Mouse (Mus musculus) spleen, adult 2 months (tissue): ENCODE measurements around the gene Limk1.

Experiments used
- CTCF ChIP-seq: fragments of 200-500 bp; IDR thresholded peaks from 2 replicates; pipeline ENCODE4 v1.5.1; 2011; ENCODE audit warnings: mild to moderate bottlenecking, inconsistent platforms; ENCODE audit not compliant: insufficient read depth, insufficient read length, insufficient replicate concordance; ENCODE audit errors: extremely low read depth
- POLR2A ChIP-seq: fragments of 200-500 bp; IDR thresholded peaks from 2 replicates; pipeline ENCODE4 v1.6.1; 2011; ENCODE audit warnings: low read depth, low read length, inconsistent platforms

GRCm38 (mm10) chr5:134695082-134695481 lies 6.7 kb upstream of the Limk1 start:
- TF ChIP-seq CTCF = no peak
- no peak for TF ChIP-seq POLR2A
